24 mouse cellular contexts compared by ENCODE assay signal in genomic region chr1:106815265-106815664, GRCm38 (mm10). TPM values are rescaled to one million over a fixed set of nuclear protein-coding genes. Genes with fewer than 3 reads are reported as not detected.
DNase-seq lines count a peak whose midpoint lies in the region; ATAC-seq and TF ChIP-seq lines count a peak whose summit lies in the region.
"Had no signal": no experiment of that assay in that cellular context is flagged by ENCODE, and none has a peak within 500 bp of the region (broad histone marks: within the 10 kb centered on the region; RNA-seq: fewer than 3 reads in every experiment).

No protein-coding gene starts in this region.

- ATAC-seq in granulocyte monocyte progenitor cell, adult 5-6 weeks (replicated peaks; ENCODE audit: poor library complexity, severe bottlenecking), result peak; percentile 95
- ATAC-seq in megakaryocyte progenitor cell, adult 5-6 weeks (replicated peaks; ENCODE audit: poor library complexity), result peak; percentile 86
- ATAC-seq: forebrain, embryonic 14.5 days; hindbrain, embryonic 16.5 days; inflammation-experienced regulatory T-cells, adult 6 months had no signal

- no peaks in the 10 kb centered on the region for H3K27me3 ChIP-seq in splenic B cell, adult 2 months (ENCODE audit: control insufficient read depth, insufficient read depth, low read length, poor library complexity, severe bottlenecking)
- H3K27me3 ChIP-seq: embryonic facial prominence, embryonic 15.5 days; hindbrain, embryonic 12.5 days had no signal

- H3K4me3 ChIP-seq in lung, adult 2 months (replicated peaks; ENCODE audit: extremely low read depth, low read depth, low read length), result no peak overlapping the region
- H3K4me3 ChIP-seq: embryonic facial prominence, embryonic 15.5 days; erythroblast, embryonic 14.5 days; forebrain, embryonic 10.5 days; heart, embryonic 12.5 days; hindbrain, embryonic 12.5 days had no signal

- no peaks in the 10 kb centered on the region for H3K36me3 ChIP-seq in splenic B cell, adult 2 months (ENCODE audit: control insufficient read depth, insufficient read depth, low read length, poor library complexity, severe bottlenecking)
- H3K36me3 ChIP-seq: embryonic facial prominence, embryonic 15.5 days; forebrain, embryonic 10.5 days; heart, embryonic 12.5 days; hindbrain, embryonic 12.5 days had no signal

- no peak for TF ChIP-seq POLR2A in lung, adult 2 months (IDR thresholded peaks at IDR 0.05; ENCODE audit: borderline replicate concordance, extremely low read depth, low read depth, low read length)

- TF ChIP-seq CTCF in lung, adult 2 months (IDR thresholded peaks at IDR 0.05; ENCODE audit: insufficient read depth, low read length), result no peak

- peak; percentile 2 to 6 for DNase-seq in spleen, postnatal 36 days (ENCODE audit: low spot score in 2 of 2)
- no peak for DNase-seq in spleen, adult 18-20 months
- peak; percentile 40 for DNase-seq in splenic B cell, adult 2 months (ENCODE audit: low read depth, low spot score)
- DNase-seq in adrenal gland, adult 18-20 months (ENCODE audit: low spot score in 2 of 2), result no peak
- DNase-seq in lung, adult 2 months, result no peak
- no peak for DNase-seq in layer of hippocampus, adult 9-11 months
- DNase-seq: adrenal gland, postnatal 10 days; cerebellum, adult 11-12 months; cerebellum, adult 9-11 months; embryo, embryonic 11 days; heart, postnatal 36 days had no signal

- WGBS in lung, adult 2 months, result 76% methylated on average over 6 of the region's 6 CpGs

- no peaks in the 10 kb centered on the region for H3K4me1 ChIP-seq in lung, adult 2 months (ENCODE audit: control insufficient read depth, insufficient read depth, low read length)
- H3K4me1 ChIP-seq: embryonic facial prominence, embryonic 15.5 days; forebrain, embryonic 10.5 days; heart, embryonic 12.5 days; hindbrain, embryonic 12.5 days had no signal

RNA-seq across cellular contexts. Expression of gene Vps4b, which starts 18.7 kb away (rescaled TPM):
- total RNA-seq in granulocyte monocyte progenitor cell, adult 5-6 weeks (2014; fragmentation: Nextera tagmentation), result 79.2 and 94.1 TPM in 2 replicates
- 84.5 and 105 TPM in 2 replicates for total RNA-seq in granulocyte monocyte progenitor cell, adult 5-6 weeks (2017)
- total RNA-seq in megakaryocyte progenitor cell, adult 5-6 weeks (2015), result 95.7 and 107 TPM in 2 replicates
- 86.3 and 105 TPM in 2 replicates for total RNA-seq in megakaryocyte progenitor cell, adult 5-6 weeks (2017)
- total RNA-seq in adrenal gland, adult 18-20 months (2021), result 100 to 1,000 TPM in 1 of 2 experiments, 10 to 100 TPM in 1; 69.9 to 103 TPM
- 14.6 and 18.0 TPM in 2 replicates for polyA plus RNA-seq in lung, adult 2 months (2012; rRNA removed)

RNA-seq across cellular contexts. Expression of gene Serpinb5, which starts 45.7 kb away (rescaled TPM):
- total RNA-seq in granulocyte monocyte progenitor cell, adult 5-6 weeks (2014; fragmentation: Nextera tagmentation), result not detected in 2 replicates
- total RNA-seq in granulocyte monocyte progenitor cell, adult 5-6 weeks (2017), result not detected in 2 replicates
- not detected in 2 replicates for total RNA-seq in megakaryocyte progenitor cell, adult 5-6 weeks (2015)
- total RNA-seq in megakaryocyte progenitor cell, adult 5-6 weeks (2017), result not detected in 2 replicates
- total RNA-seq in adrenal gland, adult 18-20 months (2021), result not detected
- 4.0 TPM in 1 of 2 replicates, not detected in the other for polyA plus RNA-seq in lung, adult 2 months (2012; rRNA removed)
- total RNA-seq: adrenal gland, postnatal 10 days; adrenal gland, postnatal 4 days; gastrocnemius, adult 8-10 months; heart, postnatal 36 days had no signal
- polyA plus RNA-seq: C2C12; erythroblast, embryonic 14.5 days; forebrain, embryonic 10.5 days; forebrain, embryonic 14.5 days; heart, embryonic 12.5 days; hindbrain, embryonic 16.5 days; inflammation-experienced regulatory T-cells, adult 6 months had no signal

RNA-seq across cellular contexts. Expression of gene Kdsr, which starts 55.7 kb away (rescaled TPM):
- 11.3 and 20.9 TPM in 2 replicates for total RNA-seq in granulocyte monocyte progenitor cell, adult 5-6 weeks (2014; fragmentation: Nextera tagmentation)
- total RNA-seq in granulocyte monocyte progenitor cell, adult 5-6 weeks (2017), result 30.0 and 33.9 TPM in 2 replicates
- total RNA-seq in megakaryocyte progenitor cell, adult 5-6 weeks (2015), result 11.3 and 12.8 TPM in 2 replicates
- total RNA-seq in megakaryocyte progenitor cell, adult 5-6 weeks (2017), result 32.4 and 36.6 TPM in 2 replicates
- total RNA-seq in adrenal gland, adult 18-20 months (2021), result 10 to 100 TPM; 26.5 to 40.4 TPM
- 10.0 and 23.5 TPM in 2 replicates for polyA plus RNA-seq in lung, adult 2 months (2012; rRNA removed)

Comparison
In these comparisons a context has a peak if more than half of its experiments do, and no peak if none do; other contexts are left out.
1. DNase-seq: peak in spleen, postnatal 36 days (2 of 2) and splenic B cell, adult 2 months (single experiment); none in spleen, adult 18-20 months (0 of 2), adrenal gland, adult 18-20 months (0 of 2), lung, adult 2 months (single experiment) and layer of hippocampus, adult 9-11 months (single experiment).